ENCODE assay signal across 8 mouse cellular contexts in the genomic region with DNA sequence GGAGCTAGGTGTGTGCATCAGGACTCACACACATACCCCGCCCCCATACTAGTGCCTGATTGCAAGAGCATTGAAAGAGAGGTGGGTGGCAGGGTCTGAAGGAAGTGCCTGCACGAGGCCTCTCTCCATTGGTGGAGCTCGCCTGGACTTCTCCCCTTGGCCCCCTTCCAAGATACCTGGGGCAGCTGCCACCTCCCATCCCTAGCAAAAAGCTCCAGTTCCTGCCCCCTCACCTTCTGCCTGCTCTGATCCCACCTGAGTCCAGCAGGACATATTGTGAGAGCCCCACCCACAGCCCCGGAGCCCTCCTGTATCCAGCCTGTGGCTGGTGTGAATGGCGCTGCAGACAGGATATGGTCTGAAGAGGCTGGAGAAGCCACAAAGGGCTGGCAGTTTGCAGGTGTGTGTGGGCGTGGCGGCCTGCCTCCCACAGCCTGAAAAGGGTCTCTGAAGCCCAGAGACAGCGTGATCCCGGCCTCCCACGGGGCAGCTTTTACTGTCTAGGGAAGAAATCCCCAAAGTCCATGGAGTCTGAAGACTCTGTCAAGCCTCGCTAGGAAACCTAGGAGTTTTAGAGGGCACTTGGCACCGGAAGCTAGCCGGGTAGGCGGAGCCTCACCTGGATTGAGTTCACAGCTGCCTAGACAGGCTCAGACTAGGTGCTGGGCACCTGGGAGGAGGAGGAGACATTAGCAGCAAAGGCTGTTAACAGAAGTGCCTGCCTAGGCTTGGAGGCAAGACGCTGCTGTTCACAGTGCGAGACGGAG. TPM values are rescaled to one million over a fixed set of nuclear protein-coding genes. Genes with fewer than 3 reads are reported as not detected.
DNase-seq lines count a peak whose midpoint lies in the region; ATAC-seq lines count a peak whose summit lies in the region.

No protein-coding gene starts in this region.

- peak overlapping the region; percentile 60 for H3K4me2 ChIP-seq in heart, embryonic 11.5 days
- H3K4me2 ChIP-seq in forebrain, embryonic 11.5 days (ENCODE audit: low read depth, low read length, severe bottlenecking) = peak overlapping the region; percentile 16; the same call in 1 of the 2 replicates

- no peak for DNase-seq in heart, adult 8-10 months (ENCODE audit: low spot score)
- no peak for DNase-seq in forebrain, embryonic 11.5 days (ENCODE audit: low spot score)
- DNase-seq in kidney, postnatal 10 days = peak; percentile 88
- peak; percentile 79 for DNase-seq in thymus, postnatal 4 days
- no peak for DNase-seq in c-Kit-positive CD71-positive TER-119-positive erythroid progenitor cells, embryonic 14.5 days (ENCODE audit: low spot score)
- no peak for DNase-seq in embryo, embryonic 10.5 days (ENCODE audit: low spot score)

- no peaks in the 10 kb centered on the region for H3K36me3 ChIP-seq in heart, embryonic 11.5 days (ENCODE audit: control insufficient read depth, insufficient read depth, low read length)
- H3K36me3 ChIP-seq in forebrain, embryonic 11.5 days (ENCODE audit: control insufficient read depth, insufficient read depth, low read length) = no peaks in the 10 kb centered on the region
- peaks cover under 1% of the 10 kb centered on the region for H3K36me3 ChIP-seq in megakaryocyte, embryonic 14.5 days (replicated peaks; ENCODE audit: low read length)

- no peak overlapping the region for H3K27ac ChIP-seq in heart, embryonic 11.5 days (ENCODE audit: low read depth, low read length)
- H3K27ac ChIP-seq in forebrain, embryonic 11.5 days (ENCODE audit: low read depth, low read length) = no peak overlapping the region

- H3K9me3 ChIP-seq in heart, embryonic 11.5 days (replicated peaks; ENCODE audit: control insufficient read depth, low read length) = no peaks in the 10 kb centered on the region
- H3K9me3 ChIP-seq in forebrain, embryonic 11.5 days (ENCODE audit: control insufficient read depth, low read length) = no peaks in the 10 kb centered on the region
- no peaks in the 10 kb centered on the region for H3K9me3 ChIP-seq in megakaryocyte, embryonic 14.5 days

- peaks cover 11% of the 10 kb centered on the region for H3K4me1 ChIP-seq in heart, embryonic 11.5 days (ENCODE audit: control insufficient read depth, insufficient read depth, low read length)
- H3K4me1 ChIP-seq in forebrain, embryonic 11.5 days (replicated peaks; ENCODE audit: control insufficient read depth, insufficient read depth, low read length) = peaks cover 21% of the 10 kb centered on the region
- peaks cover 99% of the 10 kb centered on the region for H3K4me1 ChIP-seq in megakaryocyte, embryonic 14.5 days

- 16% methylated on average over 17 of the region's 17 CpGs for WGBS in heart, embryonic 11.5 days (ENCODE audit: insufficient replicate concordance)
- 19% methylated on average over 17 of the region's 17 CpGs for WGBS in forebrain, embryonic 11.5 days

- no peak for ATAC-seq in heart, embryonic 11.5 days (replicated peaks; ENCODE audit: insufficient number of reproducible peaks, low FRiP score, low TSS enrichment)
- no peak for ATAC-seq in forebrain, embryonic 11.5 days (replicated peaks; ENCODE audit: low FRiP score)

- H3K9ac ChIP-seq in heart, embryonic 11.5 days (ENCODE audit: low read depth, low read length) = peak overlapping the region; percentile 49; the same call in 1 of the 2 replicates
- no peak overlapping the region for H3K9ac ChIP-seq in forebrain, embryonic 11.5 days (ENCODE audit: low read length)

- peak overlapping the region; percentile 26 for H3K4me3 ChIP-seq in heart, embryonic 11.5 days (ENCODE audit: low read depth, low read length)
- 0 out of 2 replicates have a peak overlapping the region, but pooled peaks have one; percentile 2 for H3K4me3 ChIP-seq in forebrain, embryonic 11.5 days (ENCODE audit: low read depth, low read length)
- H3K4me3 ChIP-seq in megakaryocyte, embryonic 14.5 days (replicated peaks) = peak overlapping the region; percentile 91

- H3K27me3 ChIP-seq in heart, embryonic 11.5 days (ENCODE audit: control insufficient read depth, insufficient read depth, low read length) = peaks cover 16% of the 10 kb centered on the region
- peaks cover 4% of the 10 kb centered on the region; the same call in 1 of the 2 replicates for H3K27me3 ChIP-seq in forebrain, embryonic 11.5 days (ENCODE audit: control insufficient read depth, insufficient read depth, low read length)
- peaks cover 3% of the 10 kb centered on the region for H3K27me3 ChIP-seq in megakaryocyte, embryonic 14.5 days (replicated peaks)

RNA-seq across cellular contexts. Expression of a gene that starts 2.3 kb away (rescaled TPM):
- 6.4 and 7.5 TPM in 2 replicates for polyA plus RNA-seq in heart, embryonic 11.5 days (2014; fragmentation: Nextera tagmentation; extraction: Ambion mirVana)
- total RNA-seq in heart, adult 8-10 months (2022) = 10 to 100 TPM; 41.3 to 63.6 (median 51.8) TPM
- polyA plus RNA-seq in forebrain, embryonic 11.5 days (2014; fragmentation: Nextera tagmentation; extraction: Ambion mirVana) = 177 and 184 TPM in 2 replicates
- 388 and 1,147 TPM in 2 replicates for polyA plus RNA-seq in megakaryocyte, embryonic 14.5 days (2012; ENCODE audit: insufficient read depth, low replicate concordance)

RNA-seq across cellular contexts. Expression of a gene that starts 40.7 kb away (rescaled TPM):
- 2.0 and 4.5 TPM in 2 replicates for polyA plus RNA-seq in heart, embryonic 11.5 days (2014; fragmentation: Nextera tagmentation; extraction: Ambion mirVana)
- 1 to 10 TPM in 3 of 4 experiments, under 1 TPM in 1; 0.75 to 1.3 (median 1.2) TPM for total RNA-seq in heart, adult 8-10 months (2022)
- 2.9 and 3.2 TPM in 2 replicates for polyA plus RNA-seq in forebrain, embryonic 11.5 days (2014; fragmentation: Nextera tagmentation; extraction: Ambion mirVana)
- polyA plus RNA-seq in megakaryocyte, embryonic 14.5 days (2012; ENCODE audit: insufficient read depth, low replicate concordance) = 111 and 126 TPM in 2 replicates

RNA-seq across cellular contexts. Expression of a gene that starts 53.3 kb away (rescaled TPM):
- polyA plus RNA-seq in heart, embryonic 11.5 days (2014; fragmentation: Nextera tagmentation; extraction: Ambion mirVana) = 0.10 and 0.47 TPM in 2 replicates
- under 1 TPM in 1 of 4 experiments, not detected in 3; 0.57 TPM for total RNA-seq in heart, adult 8-10 months (2022)
- 0.12 and 0.20 TPM in 2 replicates for polyA plus RNA-seq in forebrain, embryonic 11.5 days (2014; fragmentation: Nextera tagmentation; extraction: Ambion mirVana)
- polyA plus RNA-seq in megakaryocyte, embryonic 14.5 days (2012; ENCODE audit: insufficient read depth, low replicate concordance) = 1.2 and 1.8 TPM in 2 replicates

RNA-seq across cellular contexts. Expression of a gene that starts 58.9 kb away (rescaled TPM):
- 22.8 and 24.8 TPM in 2 replicates for polyA plus RNA-seq in heart, embryonic 11.5 days (2014; fragmentation: Nextera tagmentation; extraction: Ambion mirVana)
- total RNA-seq in heart, adult 8-10 months (2022) = 1 to 10 TPM; 3.0 to 5.7 (median 4.4) TPM
- 18.8 and 19.5 TPM in 2 replicates for polyA plus RNA-seq in forebrain, embryonic 11.5 days (2014; fragmentation: Nextera tagmentation; extraction: Ambion mirVana)
- 0.73 and 1.4 TPM in 2 replicates for polyA plus RNA-seq in megakaryocyte, embryonic 14.5 days (2012; ENCODE audit: insufficient read depth, low replicate concordance)

Comparison
In these comparisons a context has a peak if more than half of its experiments do, and no peak if none do; other contexts are left out.
1. H3K4me3 ChIP-seq: peak in every context shown above with its lines; median percentile 91 in megakaryocyte, embryonic 14.5 days; 26 in heart, embryonic 11.5 days; 2 in forebrain, embryonic 11.5 days.
2. DNase-seq: peak in kidney, postnatal 10 days (single experiment) and thymus, postnatal 4 days (single experiment); none in heart, adult 8-10 months (single experiment), forebrain, embryonic 11.5 days (single experiment), c-Kit-positive CD71-positive TER-119-positive erythroid progenitor cells, embryonic 14.5 days (single experiment) and embryo, embryonic 10.5 days (single experiment).
3. RNA of a gene that starts 2.3 kb away (polyA plus RNA-seq): 388 to 1,147 TPM in megakaryocyte, embryonic 14.5 days and 177 to 184 TPM in forebrain, embryonic 11.5 days; 6.4 to 7.5 TPM in heart, embryonic 11.5 days; every median in the first group is over 10 times any median in the second.
4. RNA of a gene that starts 40.7 kb away (polyA plus RNA-seq): 111 to 126 TPM in megakaryocyte, embryonic 14.5 days; 2.0 to 4.5 TPM in heart, embryonic 11.5 days and 2.9 to 3.2 TPM in forebrain, embryonic 11.5 days; every median in the first group is over 10 times any median in the second.